Comparison of ENCODE assay signal across 23 mouse cellular contexts in genomic region chr7:145027061-145027460, GRCm38 (mm10).
DNase-seq lines count a peak whose midpoint lies in the region; ATAC-seq lines count a peak whose summit lies in the region.
"Had no signal": no experiment of that assay in that cellular context is flagged by ENCODE, and none has a peak within 500 bp of the region (broad histone marks: within the 10 kb centered on the region; RNA-seq: fewer than 3 reads in every experiment).

No protein-coding gene starts in this region.

- no peaks in the 10 kb centered on the region for H3K36me3 ChIP-seq in hindbrain, embryonic 10.5 days
- H3K36me3 ChIP-seq in hindbrain, embryonic 12.5 days = no peaks in the 10 kb centered on the region
- no peaks in the 10 kb centered on the region for H3K36me3 ChIP-seq in midbrain, embryonic 10.5 days
- no peaks in the 10 kb centered on the region for H3K36me3 ChIP-seq in midbrain, embryonic 16.5 days (ENCODE audit: control insufficient read depth, insufficient read depth, low read length)
- no peaks in the 10 kb centered on the region for H3K36me3 ChIP-seq in limb, embryonic 10.5 days
- H3K36me3 ChIP-seq: embryonic facial prominence, embryonic 15.5 days; heart, embryonic 13.5 days; kidney, embryonic 15.5 days had no signal

- no peak overlapping the region for H3K4me3 ChIP-seq in hindbrain, embryonic 10.5 days
- H3K4me3 ChIP-seq in hindbrain, embryonic 12.5 days = no peak overlapping the region
- H3K4me3 ChIP-seq in midbrain, embryonic 10.5 days = no peak overlapping the region
- no peak overlapping the region for H3K4me3 ChIP-seq in midbrain, embryonic 16.5 days (ENCODE audit: low read depth, low read length)
- H3K4me3 ChIP-seq in limb, embryonic 10.5 days = no peak overlapping the region
- H3K4me3 ChIP-seq: embryonic facial prominence, embryonic 15.5 days; heart, adult 2 months; heart, embryonic 13.5 days; kidney, embryonic 15.5 days; left cerebral cortex, adult 2 months; megakaryocyte, embryonic 14.5 days had no signal

- peaks cover 45% of the 10 kb centered on the region for H3K4me1 ChIP-seq in hindbrain, embryonic 10.5 days (replicated peaks)
- peaks cover 9% of the 10 kb centered on the region; the same call in 1 of the 2 replicates for H3K4me1 ChIP-seq in hindbrain, embryonic 12.5 days
- H3K4me1 ChIP-seq in midbrain, embryonic 10.5 days = peaks cover 32% of the 10 kb centered on the region
- H3K4me1 ChIP-seq in midbrain, embryonic 16.5 days (ENCODE audit: control insufficient read depth, insufficient read depth, low read length) = peaks cover 7% of the 10 kb centered on the region; the same call in 1 of the 2 replicates
- peaks cover 42% of the 10 kb centered on the region for H3K4me1 ChIP-seq in limb, embryonic 10.5 days

- H3K4me2 ChIP-seq in hindbrain, embryonic 12.5 days (replicated peaks) = no peak overlapping the region
- no peak overlapping the region for H3K4me2 ChIP-seq in midbrain, embryonic 16.5 days (ENCODE audit: low read length)
- H3K4me2 ChIP-seq: embryonic facial prominence, embryonic 15.5 days; heart, embryonic 13.5 days; kidney, embryonic 15.5 days had no signal

- WGBS in hindbrain, embryonic 10.5 days = 80% methylated on average over 4 of the region's 4 CpGs
- 79% methylated on average over 4 of the region's 4 CpGs for WGBS in hindbrain, embryonic 12.5 days
- 85% methylated on average over 4 of the region's 4 CpGs for WGBS in midbrain, embryonic 10.5 days
- 85% methylated on average over 4 of the region's 4 CpGs for WGBS in midbrain, embryonic 16.5 days
- WGBS in limb, embryonic 10.5 days = 90% methylated on average over 4 of the region's 4 CpGs

- H3K9ac ChIP-seq in hindbrain, embryonic 12.5 days = no peak overlapping the region
- H3K9ac ChIP-seq in midbrain, embryonic 16.5 days (ENCODE audit: low read depth, low read length) = no peak overlapping the region
- H3K9ac ChIP-seq: embryonic facial prominence, embryonic 15.5 days; heart, embryonic 13.5 days; kidney, embryonic 15.5 days had no signal

- no peak for ATAC-seq in hindbrain, embryonic 12.5 days (ENCODE audit: low FRiP score)
- ATAC-seq in midbrain, embryonic 16.5 days = no peak
- ATAC-seq: activated CD4-positive, CD25-positive, alpha-beta regulatory T cell, adult 4 months; forebrain, embryonic 16.5 days had no signal

- DNase-seq in cerebellum, postnatal 10 days = peak; percentile 70 to 74
- no peak for DNase-seq in cerebellum, adult 11 months
- no peak for DNase-seq in hindbrain, embryonic 10.5 days (ENCODE audit: low spot score)
- no peak for DNase-seq in midbrain, embryonic 10.5 days (ENCODE audit: low spot score)
- DNase-seq in limb, embryonic 10.5 days (ENCODE audit: low spot score) = no peak
- no peak for DNase-seq in adrenal gland, postnatal 36 days
- DNase-seq: adrenal gland, adult 8-10 months; cerebellum, adult 2 months; gastrocnemius, postnatal 25 days; heart, adult 2 months; kidney, adult 11 months; kidney, postnatal 36 days; lung, postnatal 14 days; right cerebral cortex, postnatal 14 days had no signal

- no peaks in the 10 kb centered on the region for H3K9me3 ChIP-seq in hindbrain, embryonic 10.5 days
- H3K9me3 ChIP-seq in hindbrain, embryonic 12.5 days (replicated peaks) = no peaks in the 10 kb centered on the region
- no peaks in the 10 kb centered on the region for H3K9me3 ChIP-seq in midbrain, embryonic 10.5 days (replicated peaks)
- H3K9me3 ChIP-seq in midbrain, embryonic 16.5 days (replicated peaks; ENCODE audit: control insufficient read depth, low read length, poor library complexity, severe bottlenecking) = no peaks in the 10 kb centered on the region
- no peaks in the 10 kb centered on the region for H3K9me3 ChIP-seq in limb, embryonic 10.5 days (replicated peaks)
- H3K9me3 ChIP-seq: embryonic facial prominence, embryonic 15.5 days; heart, embryonic 13.5 days; kidney, embryonic 15.5 days had no signal

- H3K27ac ChIP-seq in hindbrain, embryonic 10.5 days = peak overlapping the region; percentile 50; the same call in 1 of the 2 replicates
- H3K27ac ChIP-seq in hindbrain, embryonic 12.5 days = no peak overlapping the region
- peak overlapping the region; percentile 64; the same call in 1 of the 2 replicates for H3K27ac ChIP-seq in midbrain, embryonic 10.5 days (replicated peaks)
- no peak overlapping the region for H3K27ac ChIP-seq in midbrain, embryonic 16.5 days (ENCODE audit: low read length)
- peak overlapping the region; percentile 19; the same call in 1 of the 2 replicates for H3K27ac ChIP-seq in limb, embryonic 10.5 days
- H3K27ac ChIP-seq: embryonic facial prominence, embryonic 15.5 days; left cerebral cortex, adult 2 months had no signal

- peaks cover 23% of the 10 kb centered on the region for H3K27me3 ChIP-seq in hindbrain, embryonic 10.5 days (ENCODE audit: insufficient read depth, poor library complexity, severe bottlenecking)
- H3K27me3 ChIP-seq in hindbrain, embryonic 12.5 days = peaks cover 8% of the 10 kb centered on the region; the same call in 1 of the 2 replicates
- peaks cover 20% of the 10 kb centered on the region for H3K27me3 ChIP-seq in midbrain, embryonic 10.5 days (ENCODE audit: low read depth, poor library complexity, severe bottlenecking)
- no peaks in the 10 kb centered on the region for H3K27me3 ChIP-seq in midbrain, embryonic 16.5 days (ENCODE audit: control insufficient read depth, insufficient read depth, low read depth, low read length)
- H3K27me3 ChIP-seq in limb, embryonic 10.5 days (ENCODE audit: low read depth, poor library complexity, severe bottlenecking) = no peaks in the 10 kb centered on the region
- H3K27me3 ChIP-seq: kidney, embryonic 15.5 days had no signal

Comparison
In these comparisons a context has a peak if more than half of its experiments do, and no peak if none do; other contexts are left out.
1. DNase-seq: peak in cerebellum, postnatal 10 days (2 of 2); none in cerebellum, adult 11 months (single experiment), hindbrain, embryonic 10.5 days (single experiment), midbrain, embryonic 10.5 days (single experiment), limb, embryonic 10.5 days (single experiment) and adrenal gland, postnatal 36 days (0 of 2).
2. H3K27ac ChIP-seq: peak in hindbrain, embryonic 10.5 days (single experiment), midbrain, embryonic 10.5 days (single experiment) and limb, embryonic 10.5 days (single experiment); none in hindbrain, embryonic 12.5 days (single experiment) and midbrain, embryonic 16.5 days (single experiment).